Mouse (Mus musculus): ENCODE results near the gene Slc23a4. TPM values are rescaled to one million over a fixed set of nuclear protein-coding genes. Genes with fewer than 3 reads are reported as not detected.

Slc23a4 gene
- polyA plus RNA-seq (2012; fragmentation: generic; extraction: Trizol), result 0.07 TPM

DNA sequence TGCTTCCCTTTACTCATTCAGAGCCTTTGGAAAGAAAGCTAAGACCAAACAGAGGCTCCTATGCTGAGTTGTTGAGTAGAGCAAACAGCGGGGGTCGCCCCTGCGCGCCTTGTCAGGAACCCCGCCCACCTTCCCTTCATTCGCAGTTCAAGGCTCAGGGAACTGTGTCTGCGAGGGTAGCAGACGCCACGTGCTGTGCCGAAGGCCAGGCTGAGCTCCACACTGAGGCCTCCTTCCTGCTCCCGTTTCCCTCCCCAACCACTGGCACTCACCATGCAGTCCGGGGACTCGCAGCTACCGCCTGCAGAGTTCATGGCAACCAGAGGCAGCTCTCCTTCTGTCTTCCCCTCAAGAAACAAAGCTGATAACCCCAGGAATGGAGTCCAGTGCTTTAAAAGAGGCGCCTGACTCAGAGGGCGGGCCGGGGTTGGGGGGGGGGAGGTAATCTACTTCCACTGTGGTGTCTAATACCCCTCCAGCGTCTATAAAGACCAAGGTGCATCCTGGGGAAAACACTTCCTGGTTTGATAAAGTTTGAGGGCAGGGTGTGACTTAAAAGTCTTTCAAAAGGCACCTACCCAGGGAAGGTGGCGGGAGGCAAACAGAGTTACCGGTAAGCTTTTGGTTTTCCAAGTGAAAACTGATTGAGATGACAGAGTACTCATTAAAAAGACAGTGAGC, at the start of gene Slc23a4:
Gene Slc23a4 (minus strand): TSS at position 324 of the 681 bp plus-strand sequence.
- H3ac ChIP-seq (ENCODE audit: control insufficient read depth, insufficient read length), result no peak within 1 kb of the TSS
- no peak within 1 kb of the TSS for H3K4me2 ChIP-seq (ENCODE audit: low read depth)
- H3K79me2 ChIP-seq (ENCODE audit: control insufficient read depth, insufficient read depth), result no peaks in the 10 kb centered on the region
- peaks cover 7% of the 10 kb centered on the region for H3K27me3 ChIP-seq (ENCODE audit: control insufficient read depth, insufficient read depth, insufficient read length)
- no peak within 1 kb of the TSS for H3K4me3 ChIP-seq
- TF ChIP-seq POLR2AphosphoS2 (IDR thresholded peaks at IDR 0.05; ENCODE audit: insufficient read length, low read depth) (no peak), CEBPB (IDR thresholded peaks at IDR 0.05; ENCODE audit: insufficient read depth, poor library complexity, severe bottlenecking) (no peak), MYOD1 (IDR thresholded peaks at IDR 0.05; ENCODE audit: control insufficient read depth in 1 of 3, insufficient read length in 2 of 3, low read depth in 2 of 3) (no peak), MAX (IDR thresholded peaks at IDR 0.05; ENCODE audit: low read depth) (no peak), TCF12 (IDR thresholded peaks at IDR 0.05; ENCODE audit: insufficient read depth, poor library complexity, severe bottlenecking) (no peak), REST (IDR thresholded peaks at IDR 0.05; ENCODE audit: insufficient read depth, insufficient read length) (no peak), E2F4 (IDR thresholded peaks at IDR 0.05; ENCODE audit: insufficient read depth) (no peak)
- H3K36me3 ChIP-seq (ENCODE audit: control insufficient read depth, insufficient read depth), result no peaks in the 10 kb centered on the region

DNA sequence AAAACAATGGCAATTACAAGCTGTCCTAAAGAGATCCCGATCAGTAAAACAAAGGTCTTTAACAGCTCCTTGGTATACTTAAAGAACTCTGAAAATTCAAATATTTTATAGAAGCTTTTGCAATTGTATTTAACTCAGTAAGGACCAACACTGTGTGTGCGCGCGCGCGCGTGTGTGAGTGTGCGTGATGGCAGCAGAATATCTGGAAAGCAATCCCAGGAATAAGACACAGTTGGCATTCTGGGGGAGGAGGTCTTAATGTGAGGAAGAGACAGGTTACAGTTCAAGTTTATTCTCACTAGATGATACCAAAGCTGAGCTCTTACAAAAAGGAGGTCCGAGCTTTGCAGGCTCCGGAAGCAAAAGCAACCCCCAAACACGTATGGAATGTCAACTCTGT, 45.1 kb upstream of the Slc23a4 start:
- Histone ChIP-seq H3K4me3 (no peak overlapping the region), H3K4me2 (ENCODE audit: low read depth) (no peak overlapping the region), H3K79me2 (ENCODE audit: control insufficient read depth, insufficient read depth) (no peaks in the 10 kb centered on the region), H3ac (ENCODE audit: control insufficient read depth, insufficient read length) (no peak overlapping the region), H3K36me3 (ENCODE audit: control insufficient read depth, insufficient read depth) (no peaks in the 10 kb centered on the region), H3K27me3 (ENCODE audit: control insufficient read depth, insufficient read depth, insufficient read length) (no peaks in the 10 kb centered on the region)
- TF ChIP-seq POLR2A (IDR thresholded peaks at IDR 0.05; ENCODE audit: insufficient read length, low read depth), result no peak
- TF ChIP-seq CEBPB (IDR thresholded peaks at IDR 0.05; ENCODE audit: insufficient read depth, poor library complexity, severe bottlenecking), result no peak

DNA sequence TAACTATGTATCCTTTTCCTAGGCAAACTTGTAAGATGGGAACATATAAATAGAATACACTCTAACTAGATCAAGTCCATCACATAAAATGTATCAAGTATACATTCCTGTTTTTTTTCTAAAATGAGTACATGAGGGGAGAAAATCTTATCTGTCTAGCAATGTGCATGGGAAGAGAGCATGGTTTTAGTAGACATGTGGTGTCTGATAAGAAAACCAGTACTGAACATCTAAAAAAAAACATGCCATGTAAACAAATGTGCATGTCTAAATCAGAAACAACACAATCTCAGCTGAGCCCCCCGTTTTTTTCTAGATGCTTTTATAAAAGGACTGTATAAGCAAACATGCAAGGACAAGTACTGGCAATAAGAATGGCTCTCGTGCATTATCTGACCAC, 44.5 kb upstream of the Slc23a4 start:
- H3K4me2 ChIP-seq (ENCODE audit: low read depth), result no peak overlapping the region
- H3K79me2 ChIP-seq (ENCODE audit: control insufficient read depth, insufficient read depth), result no peaks in the 10 kb centered on the region
- H3K36me3 ChIP-seq (ENCODE audit: control insufficient read depth, insufficient read depth), result no peaks in the 10 kb centered on the region
- no peaks in the 10 kb centered on the region for H3K27me3 ChIP-seq (ENCODE audit: control insufficient read depth, insufficient read depth, insufficient read length)
- no peak overlapping the region for H3K4me3 ChIP-seq
- TF ChIP-seq POLR2A (IDR thresholded peaks at IDR 0.05; ENCODE audit: insufficient read length, low read depth), result no peak
- no peak for TF ChIP-seq MYOG (IDR thresholded peaks at IDR 0.05; ENCODE audit: control insufficient read depth in 1 of 3, insufficient read depth in 1 of 3, insufficient read length in 2 of 3, low read depth in 2 of 3)
- TF ChIP-seq MYOD1 (IDR thresholded peaks at IDR 0.05; ENCODE audit: control insufficient read depth in 1 of 3, insufficient read length in 2 of 3, low read depth in 2 of 3), result no peak
- no peak for TF ChIP-seq REST (IDR thresholded peaks at IDR 0.05; ENCODE audit: insufficient read depth, insufficient read length)
- no peak for TF ChIP-seq USF1 (IDR thresholded peaks at IDR 0.05; ENCODE audit: low read depth)
- no peak for TF ChIP-seq CEBPB (IDR thresholded peaks at IDR 0.05; ENCODE audit: insufficient read depth, poor library complexity, severe bottlenecking)
- no peak for TF ChIP-seq POLR2AphosphoS2 (IDR thresholded peaks at IDR 0.05; ENCODE audit: insufficient read length, low read depth)
- no peak for TF ChIP-seq SRF (IDR thresholded peaks at IDR 0.05; ENCODE audit: control insufficient read depth, insufficient read length, low read depth)
- no peak for TF ChIP-seq TCF3 (IDR thresholded peaks at IDR 0.05; ENCODE audit: insufficient read length, low read depth)
- no peak for TF ChIP-seq TCF12 (IDR thresholded peaks at IDR 0.05; ENCODE audit: insufficient read depth, poor library complexity, severe bottlenecking)
- no peak overlapping the region for H3ac ChIP-seq (ENCODE audit: control insufficient read depth, insufficient read length)

DNA sequence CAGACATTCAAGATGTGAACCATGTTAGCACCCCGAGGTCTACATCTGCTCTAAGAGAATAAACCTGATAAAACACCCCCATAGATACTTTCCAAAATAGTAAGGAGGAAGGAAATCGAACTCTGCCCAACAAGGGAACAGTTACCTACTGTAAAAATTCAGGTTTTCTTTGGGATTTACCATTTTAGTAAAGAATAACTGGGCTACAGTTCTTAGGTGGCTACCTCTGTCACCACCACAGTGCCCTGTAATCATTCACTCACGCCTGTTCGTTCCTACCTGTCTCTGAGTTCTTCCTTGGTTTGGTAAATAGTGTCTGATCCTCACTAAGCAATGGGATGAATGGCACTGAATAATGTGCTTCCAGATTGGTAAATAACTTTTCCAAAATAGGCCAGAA, 42.6 kb upstream of the Slc23a4 start:
- Histone ChIP-seq H3K27me3 (ENCODE audit: control insufficient read depth, insufficient read depth, insufficient read length) (no peaks in the 10 kb centered on the region), H3K4me3 (no peak overlapping the region), H3K4me2 (ENCODE audit: low read depth) (no peak overlapping the region), H3ac (ENCODE audit: control insufficient read depth, insufficient read length) (no peak overlapping the region), H3K79me2 (ENCODE audit: control insufficient read depth, insufficient read depth) (no peaks in the 10 kb centered on the region), H3K36me3 (ENCODE audit: control insufficient read depth, insufficient read depth) (no peaks in the 10 kb centered on the region)
- no peak for TF ChIP-seq MYOG (IDR thresholded peaks at IDR 0.05; ENCODE audit: control insufficient read depth in 1 of 3, insufficient read depth in 1 of 3, insufficient read length in 2 of 3, low read depth in 2 of 3)
- TF ChIP-seq REST (IDR thresholded peaks at IDR 0.05; ENCODE audit: insufficient read depth, insufficient read length), result no peak
- TF ChIP-seq MYOD1 (IDR thresholded peaks at IDR 0.05; ENCODE audit: control insufficient read depth in 1 of 3, insufficient read length in 2 of 3, low read depth in 2 of 3), result no peak
- no peak for TF ChIP-seq CEBPB (IDR thresholded peaks at IDR 0.05; ENCODE audit: insufficient read depth, poor library complexity, severe bottlenecking)
- TF ChIP-seq POLR2A (IDR thresholded peaks at IDR 0.05; ENCODE audit: insufficient read length, low read depth), result no peak
- TF ChIP-seq E2F4 (IDR thresholded peaks at IDR 0.05; ENCODE audit: insufficient read depth), result no peak
- no peak for TF ChIP-seq TCF12 (IDR thresholded peaks at IDR 0.05; ENCODE audit: insufficient read depth, poor library complexity, severe bottlenecking)
- TF ChIP-seq USF1 (IDR thresholded peaks at IDR 0.05; ENCODE audit: low read depth), result no peak
- no peak for TF ChIP-seq MAX (IDR thresholded peaks at IDR 0.05; ENCODE audit: low read depth)
- no peak for TF ChIP-seq POLR2AphosphoS2 (IDR thresholded peaks at IDR 0.05; ENCODE audit: insufficient read length, low read depth)
- TF ChIP-seq SRF (IDR thresholded peaks at IDR 0.05; ENCODE audit: control insufficient read depth, insufficient read length, low read depth), result no peak
- TF ChIP-seq TCF3 (IDR thresholded peaks at IDR 0.05; ENCODE audit: insufficient read length, low read depth), result no peak

DNA sequence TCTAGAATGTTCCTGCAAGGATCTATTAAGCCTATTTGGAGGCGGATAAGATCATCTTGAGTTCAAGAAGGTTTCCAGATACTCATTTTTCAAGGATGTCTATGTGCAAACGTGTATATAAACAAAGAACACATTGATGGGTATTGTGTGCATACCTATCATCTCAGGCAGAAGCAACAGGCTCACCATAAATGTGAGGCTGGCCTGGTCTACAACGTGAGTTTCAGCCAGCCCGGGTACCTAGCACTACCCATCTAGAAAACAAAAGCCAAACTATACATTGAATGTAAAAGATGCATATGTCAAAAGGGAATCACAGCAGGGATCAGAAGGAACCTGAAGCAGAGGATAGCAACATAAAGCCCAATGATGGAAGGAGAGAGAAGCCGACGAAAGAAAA, 42.0 kb upstream of the Slc23a4 start:
- TF ChIP-seq USF1 (IDR thresholded peaks at IDR 0.05; ENCODE audit: low read depth) (no peak), REST (IDR thresholded peaks at IDR 0.05; ENCODE audit: insufficient read depth, insufficient read length) (no peak), MYOD1 (IDR thresholded peaks at IDR 0.05; ENCODE audit: control insufficient read depth in 1 of 3, insufficient read length in 2 of 3, low read depth in 2 of 3) (no peak), TCF3 (IDR thresholded peaks at IDR 0.05; ENCODE audit: insufficient read length, low read depth) (no peak), POLR2A (IDR thresholded peaks at IDR 0.05; ENCODE audit: insufficient read length, low read depth) (no peak), TCF12 (IDR thresholded peaks at IDR 0.05; ENCODE audit: insufficient read depth, poor library complexity, severe bottlenecking) (no peak), MYOG (IDR thresholded peaks at IDR 0.05; ENCODE audit: control insufficient read depth in 1 of 3, insufficient read depth in 1 of 3, insufficient read length in 2 of 3, low read depth in 2 of 3) (no peak), E2F4 (IDR thresholded peaks at IDR 0.05; ENCODE audit: insufficient read depth) (no peak), CEBPB (IDR thresholded peaks at IDR 0.05; ENCODE audit: insufficient read depth, poor library complexity, severe bottlenecking) (no peak), MAX (IDR thresholded peaks at IDR 0.05; ENCODE audit: low read depth) (no peak), POLR2AphosphoS2 (IDR thresholded peaks at IDR 0.05; ENCODE audit: insufficient read length, low read depth) (no peak), SRF (IDR thresholded peaks at IDR 0.05; ENCODE audit: control insufficient read depth, insufficient read length, low read depth) (no peak)
- no peaks in the 10 kb centered on the region for H3K27me3 ChIP-seq (ENCODE audit: control insufficient read depth, insufficient read depth, insufficient read length)
- H3ac ChIP-seq (ENCODE audit: control insufficient read depth, insufficient read length), result no peak overlapping the region
- H3K4me2 ChIP-seq (ENCODE audit: low read depth), result no peak overlapping the region
- no peaks in the 10 kb centered on the region for H3K36me3 ChIP-seq (ENCODE audit: control insufficient read depth, insufficient read depth)
- no peaks in the 10 kb centered on the region for H3K79me2 ChIP-seq (ENCODE audit: control insufficient read depth, insufficient read depth)
- no peak overlapping the region for H3K4me3 ChIP-seq

Measured in myocyte (in vitro differentiated cells).